Mouse (Mus musculus): ENCODE measurements around the gene Nlrp14.
"Not testable (repeated sequence)": the region's sequence is repeated elsewhere in the genome, so short reads cannot be mapped to it uniquely, and the experiment has no call there.

Nlrp14 gene

DNA sequence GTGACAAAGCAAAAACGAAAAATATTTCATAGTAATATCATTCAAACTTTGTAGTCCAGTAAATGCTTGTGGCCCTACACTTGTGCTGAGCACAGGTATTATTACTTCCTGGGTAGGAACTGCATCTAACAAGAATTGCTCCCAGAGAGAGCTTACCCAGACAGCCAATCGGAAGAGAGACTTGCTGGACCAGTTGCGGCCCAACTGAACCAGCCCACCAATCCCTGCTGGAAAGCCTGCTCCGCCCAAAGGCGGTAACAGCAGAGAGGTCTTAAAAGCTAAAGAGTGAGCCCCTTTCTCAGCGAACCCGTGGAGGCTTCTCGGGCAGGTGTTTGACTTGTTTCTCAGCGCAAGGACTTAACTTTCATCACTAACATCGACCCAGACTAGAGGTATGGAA is at the start of gene Nlrp14:
Gene Nlrp14, plus strand, starts transcription at position 301 of the 400 bp plus-strand sequence.
- DNase-seq (ENCODE audit: low spot score): no peak

DNA sequence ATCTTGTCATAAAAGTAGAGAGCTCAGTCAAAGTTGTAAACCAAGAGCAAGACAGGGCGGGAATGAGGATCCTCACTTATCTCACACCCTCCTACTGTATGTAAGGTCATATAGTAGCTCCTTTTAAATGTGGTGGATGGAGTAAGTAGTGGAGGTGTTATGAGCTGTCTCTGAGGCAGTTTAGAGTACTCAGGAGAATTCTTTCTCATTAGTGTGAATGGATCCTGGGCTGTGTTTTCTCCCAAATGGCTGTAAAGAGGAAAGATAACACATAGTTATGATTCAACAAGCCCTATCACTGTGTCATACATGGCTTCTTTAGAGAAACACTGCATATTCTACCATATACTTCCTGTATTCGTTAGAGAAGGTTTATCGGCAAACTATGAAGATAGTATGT is 35.8 kb upstream of the Nlrp14 start, which contains the start of gene Olfr715:
Gene Olfr715, minus strand, starts transcription at position 101 of the 400 bp plus-strand sequence.
- not testable (repeated sequence) for DNase-seq (ENCODE audit: low spot score)

DNA sequence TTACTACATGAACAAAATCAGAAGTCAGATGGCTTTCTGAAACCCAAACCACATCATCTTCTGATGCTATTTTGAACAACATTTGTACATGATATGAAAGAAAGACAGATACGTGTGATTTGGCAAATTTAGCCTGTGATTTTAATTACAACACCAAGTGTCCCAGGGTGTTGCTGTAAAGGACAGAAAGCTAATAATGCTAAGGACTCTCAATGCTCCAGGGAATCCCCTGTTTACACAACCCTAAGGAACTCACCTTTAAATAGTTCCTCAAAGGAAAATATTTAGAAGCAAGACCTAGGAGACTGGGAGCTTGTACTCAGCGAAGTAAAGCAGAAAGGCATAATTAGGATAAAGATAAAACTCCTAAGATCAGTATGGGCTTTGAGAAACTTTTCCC is 28.8 kb upstream of the Nlrp14 start, which contains the start of gene Olfr716:
Gene Olfr716, plus strand, starts transcription at position 301 of the 400 bp plus-strand sequence.
- DNase-seq (ENCODE audit: low spot score): not testable (repeated sequence)

DNA sequence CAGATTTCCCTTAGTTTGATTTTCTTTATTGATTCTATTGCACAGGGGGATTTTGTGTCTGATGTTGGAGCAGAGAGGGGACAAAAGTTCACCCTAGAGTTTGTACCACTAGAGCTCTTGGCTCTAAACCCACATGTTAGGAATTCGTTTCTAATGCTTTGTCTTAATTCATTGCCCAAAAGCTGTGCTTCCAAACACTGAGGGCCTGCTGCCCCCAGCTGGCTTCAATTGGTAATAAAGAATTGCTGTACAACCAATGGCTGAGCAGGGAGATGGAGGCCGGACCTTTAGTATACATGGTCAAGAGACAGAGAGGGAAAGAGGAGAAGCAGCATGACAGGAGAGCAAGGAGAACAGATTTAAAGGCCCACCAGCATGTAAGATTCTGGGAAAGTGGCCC is 13.6 kb downstream of the Nlrp14 start:
- DNase-seq (ENCODE audit: low spot score): no peak

DNA sequence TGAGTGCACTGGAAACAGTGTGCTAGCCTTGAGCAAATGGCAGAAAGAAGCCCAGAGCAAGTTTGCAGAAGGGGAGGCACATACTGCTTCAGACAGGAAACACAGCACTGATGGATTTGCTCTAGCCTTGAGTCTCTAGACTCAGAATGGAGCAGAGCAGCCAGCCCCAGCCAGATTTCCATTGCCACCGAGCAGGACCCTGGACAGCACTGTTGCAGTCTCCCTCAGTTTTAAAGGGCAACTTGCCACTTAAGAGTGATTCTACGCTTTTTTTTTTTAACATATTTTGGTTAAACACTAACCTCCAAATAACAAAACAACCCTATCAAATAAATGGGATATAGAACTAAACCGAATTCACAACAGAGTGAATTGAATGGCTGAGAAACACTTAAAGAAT is 35.0 kb downstream of the Nlrp14 start:
- no peak for DNase-seq (ENCODE audit: low spot score)

DNA sequence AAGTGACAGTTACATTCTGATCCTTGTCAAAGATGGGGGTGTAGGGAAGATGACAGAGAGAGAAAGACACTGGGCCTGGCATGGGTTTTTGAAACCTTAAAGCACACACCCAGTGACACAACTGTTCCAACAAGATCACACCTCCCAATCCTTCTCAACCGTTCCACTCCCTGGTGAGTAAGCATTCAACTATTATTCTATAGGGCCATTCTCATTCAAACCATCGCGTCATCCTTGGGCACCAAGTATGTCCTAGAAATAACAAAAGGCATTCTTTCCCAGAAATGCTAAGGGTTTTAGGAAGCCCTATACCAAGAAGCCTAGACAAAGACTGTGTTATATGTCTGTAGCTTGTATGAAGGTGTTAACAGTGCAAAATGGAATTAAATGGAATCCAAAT is 41.1 kb downstream of the Nlrp14 start:
- no peak for DNase-seq (ENCODE audit: low spot score)

DNA sequence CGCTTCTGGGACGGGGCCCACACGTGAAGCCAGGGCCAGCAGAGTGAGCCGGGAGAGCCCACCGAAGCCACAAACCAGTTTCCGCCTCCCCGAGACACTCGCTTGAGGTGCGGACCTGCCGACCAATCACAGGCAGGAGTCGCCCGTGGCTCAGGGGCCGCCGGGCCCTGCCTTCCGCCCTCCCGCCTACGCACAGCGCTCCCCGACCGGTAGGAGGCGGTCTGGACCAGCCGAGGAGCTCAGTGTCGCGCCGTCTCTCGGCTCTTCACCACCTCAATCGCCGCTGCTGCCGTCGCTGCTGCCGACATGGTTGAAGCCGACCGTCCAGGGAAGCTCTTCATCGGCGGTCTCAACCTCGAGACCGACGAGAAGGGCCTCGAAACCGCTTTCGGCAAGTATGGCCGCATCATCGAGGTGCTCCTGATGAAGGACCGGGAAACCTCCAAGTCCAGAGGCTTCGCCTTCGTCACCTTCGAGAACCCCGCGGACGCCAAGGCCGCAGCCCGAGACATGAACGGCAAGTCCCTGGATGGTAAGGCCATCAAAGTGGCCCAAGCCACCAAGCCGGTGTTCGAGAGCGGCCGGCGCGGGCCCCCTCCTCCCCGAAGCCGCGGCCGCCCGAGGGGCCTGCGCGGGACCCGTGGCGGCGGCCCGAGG is 42.5 kb downstream of the Nlrp14 start, which contains the start of gene Rbmxl2:
Gene Rbmxl2, plus strand, starts transcription at position 242 of the 657 bp plus-strand sequence.
- no peak for DNase-seq (ENCODE audit: low spot score)

DNA sequence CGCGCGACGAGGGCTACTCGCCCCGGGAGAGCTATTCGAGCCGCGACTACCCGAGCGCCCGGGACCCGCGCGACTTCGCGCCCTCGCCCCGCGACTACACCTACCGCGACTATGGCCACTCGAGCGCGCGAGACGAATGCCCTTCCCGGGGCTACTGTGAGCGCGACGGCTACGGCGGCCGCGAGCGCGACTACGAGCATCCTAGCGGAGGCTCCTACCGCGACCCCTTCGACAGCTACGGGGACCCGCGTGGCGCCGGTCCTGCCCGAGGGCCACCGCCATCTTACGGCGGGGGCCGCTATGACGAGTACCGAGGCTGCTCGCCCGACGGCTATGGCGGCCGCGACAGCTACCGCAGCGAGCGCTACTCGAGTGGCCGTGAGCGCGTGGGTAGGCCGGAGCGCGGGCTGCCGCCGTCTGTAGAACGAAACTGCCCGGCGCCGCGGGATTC is 43.4 kb downstream of the Nlrp14 start:
- no peak for DNase-seq (ENCODE audit: low spot score)

DNA sequence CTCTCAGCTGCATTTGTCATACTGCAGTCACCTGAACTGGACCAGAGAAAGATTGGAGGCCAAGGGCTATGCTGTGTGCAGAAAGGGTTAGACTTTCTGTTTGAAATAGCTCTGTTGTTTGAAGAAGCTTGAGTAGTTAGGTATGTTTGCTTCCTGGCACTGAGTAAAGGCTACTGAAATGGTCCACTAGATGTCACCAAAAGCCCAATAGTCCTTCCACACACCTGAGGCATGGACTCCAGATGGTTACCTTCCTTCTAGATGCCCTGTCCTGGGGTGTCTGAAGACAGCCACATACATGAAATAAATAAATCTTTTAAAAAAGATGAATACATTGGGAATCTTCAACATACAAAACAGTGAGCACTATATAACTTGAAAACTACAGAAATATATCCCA is 48.9 kb downstream of the Nlrp14 start:
- no peak for DNase-seq (ENCODE audit: low spot score)

DNA sequence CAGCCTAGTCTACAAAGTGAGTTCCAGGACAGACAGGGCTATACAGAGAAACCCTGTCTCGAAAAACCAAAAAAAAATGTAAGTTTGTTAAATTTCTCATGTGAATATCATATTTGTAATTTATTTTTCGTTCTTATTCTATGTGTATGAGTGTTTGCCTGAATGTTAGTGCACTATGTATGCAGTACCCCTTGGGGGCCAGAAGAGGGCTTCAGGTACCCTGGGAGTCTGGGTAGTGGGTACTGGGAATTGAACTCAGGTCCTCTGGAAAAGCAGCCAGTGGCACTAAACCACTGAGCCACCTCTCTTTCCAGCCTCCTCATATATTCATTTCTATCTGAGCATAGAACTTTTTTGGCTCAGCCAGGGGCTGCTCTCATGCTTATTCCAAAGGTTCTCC is 50.1 kb downstream of the Nlrp14 start:
- no peak for DNase-seq (ENCODE audit: low spot score)

DNA sequence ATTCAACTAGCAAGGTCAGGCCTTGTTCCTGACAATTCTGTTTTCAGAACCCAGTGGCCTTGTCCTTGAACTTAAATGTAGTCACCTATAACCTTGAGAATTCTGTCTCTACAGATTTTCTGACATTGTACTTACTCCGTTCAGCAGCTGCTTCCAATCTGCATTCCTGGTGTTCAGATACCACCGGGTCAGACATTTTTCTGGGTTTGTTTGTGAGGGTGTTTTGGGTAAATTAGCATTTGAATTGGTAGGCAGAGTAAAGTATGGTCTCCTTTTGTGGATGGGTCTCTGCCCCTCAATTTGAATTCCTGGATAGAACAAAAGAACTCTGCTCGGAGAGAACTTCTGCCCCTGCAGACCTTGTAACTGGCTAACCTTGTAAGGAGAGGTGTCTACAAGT is 70.1 kb downstream of the Nlrp14 start:
- no peak for DNase-seq (ENCODE audit: low spot score)

DNA sequence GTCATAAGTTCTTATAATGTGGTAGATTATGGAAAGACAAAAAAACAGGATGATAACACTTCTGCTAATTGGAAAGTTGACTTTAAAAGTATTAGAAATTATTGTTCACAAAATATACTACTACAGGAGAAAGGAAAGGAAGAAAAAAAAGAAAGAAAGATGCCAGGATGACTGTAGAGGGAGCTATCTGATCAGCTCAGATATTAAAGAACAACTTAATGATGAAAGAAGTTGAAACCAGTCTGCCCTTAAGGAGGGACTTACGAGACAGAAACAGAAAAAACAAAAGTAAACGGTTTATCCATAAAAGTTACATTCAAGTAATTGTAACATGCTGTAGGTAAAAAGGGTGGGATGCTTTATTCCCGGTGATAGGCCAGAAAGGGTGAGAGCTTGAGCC is 70.7 kb downstream of the Nlrp14 start:
- DNase-seq (ENCODE audit: low spot score): no peak

DNA sequence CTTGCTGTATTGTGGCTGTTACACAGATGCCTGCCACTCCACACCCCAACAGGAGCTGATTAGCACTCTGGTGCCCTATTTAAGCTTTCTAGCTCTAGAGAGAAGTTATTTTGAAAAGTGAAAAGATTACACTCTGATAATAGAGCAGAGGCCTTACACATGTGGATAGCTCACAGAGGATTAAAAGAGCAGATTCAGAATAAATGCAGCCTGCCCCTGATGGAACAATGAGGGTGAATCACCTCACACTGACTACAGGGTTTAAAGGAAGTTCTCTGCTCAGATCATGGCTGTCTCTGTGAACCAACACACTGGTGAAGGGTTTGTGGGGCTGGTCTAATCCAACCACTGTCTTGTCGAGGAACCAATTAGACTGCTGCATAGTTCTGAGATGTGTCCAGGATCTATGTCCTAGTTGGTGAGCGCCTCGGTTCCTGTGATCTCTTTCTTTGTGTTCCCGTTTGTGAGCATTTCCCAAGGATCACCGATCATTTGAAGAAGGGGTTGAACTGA is 74.6 kb downstream of the Nlrp14 start:
- no peak for DNase-seq (ENCODE audit: low spot score)

All from T-cell, adult 2 months (primary cell).